Mouse (Mus musculus) olfactory bulb, adult 2 months (tissue): ENCODE results near the gene Lrrc28.

Experiments
- CTCF ChIP-seq: fragments of 200-500 bp; IDR thresholded peaks from 2 replicates; pipeline ENCODE4 v1.5.1; 2012; ENCODE audit warnings: low read depth, mild to moderate bottlenecking, low read length, moderate library complexity; ENCODE audit not compliant: insufficient read depth
- POLR2A ChIP-seq: fragments of 200-500 bp; IDR thresholded peaks from 2 replicates; pipeline ENCODE4 v1.6.1; 2012; ENCODE audit warnings: mild to moderate bottlenecking, low read depth, low read length, moderate library complexity; ENCODE audit not compliant: insufficient read depth

DNA sequence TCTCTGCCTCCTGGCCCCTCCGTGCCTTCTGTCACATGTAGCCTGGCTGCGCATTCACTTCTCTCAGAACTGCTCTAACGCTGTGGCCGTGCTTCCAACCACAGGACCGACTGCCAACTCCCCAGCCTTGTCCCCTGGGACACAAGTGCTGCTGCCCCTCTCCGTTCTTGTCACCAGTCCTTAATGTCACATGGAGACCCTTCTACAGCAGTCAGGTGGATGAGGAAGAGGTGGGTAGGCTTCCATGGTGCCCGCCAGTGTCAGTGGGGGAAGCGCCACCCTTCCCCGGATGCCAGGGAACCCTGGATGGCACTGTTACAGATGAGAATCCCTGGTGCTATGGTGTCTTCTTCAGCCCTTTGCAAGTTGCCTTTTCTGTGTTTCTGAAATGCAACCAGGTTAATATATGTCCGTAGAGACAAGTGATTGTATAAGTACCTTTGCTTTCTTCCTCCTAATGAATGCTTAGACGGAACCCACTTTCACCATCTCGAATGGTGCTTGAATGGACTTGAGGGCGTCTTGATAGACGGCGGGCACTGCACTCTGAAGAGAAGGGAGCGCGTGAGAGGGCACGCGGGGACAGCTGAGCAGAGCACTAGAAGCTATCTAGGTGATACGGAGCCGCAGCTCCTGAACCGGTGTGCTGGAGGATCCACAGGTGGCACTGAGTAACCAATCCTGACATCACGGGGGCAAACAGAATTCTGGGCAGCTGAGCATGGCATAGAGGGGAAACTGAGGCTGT lies 47.9 kb upstream of the Lrrc28 start:
- TF ChIP-seq CTCF (no peak), POLR2A (no peak)
